Mouse (Mus musculus): ENCODE results near the gene Bbc3.

DNA sequence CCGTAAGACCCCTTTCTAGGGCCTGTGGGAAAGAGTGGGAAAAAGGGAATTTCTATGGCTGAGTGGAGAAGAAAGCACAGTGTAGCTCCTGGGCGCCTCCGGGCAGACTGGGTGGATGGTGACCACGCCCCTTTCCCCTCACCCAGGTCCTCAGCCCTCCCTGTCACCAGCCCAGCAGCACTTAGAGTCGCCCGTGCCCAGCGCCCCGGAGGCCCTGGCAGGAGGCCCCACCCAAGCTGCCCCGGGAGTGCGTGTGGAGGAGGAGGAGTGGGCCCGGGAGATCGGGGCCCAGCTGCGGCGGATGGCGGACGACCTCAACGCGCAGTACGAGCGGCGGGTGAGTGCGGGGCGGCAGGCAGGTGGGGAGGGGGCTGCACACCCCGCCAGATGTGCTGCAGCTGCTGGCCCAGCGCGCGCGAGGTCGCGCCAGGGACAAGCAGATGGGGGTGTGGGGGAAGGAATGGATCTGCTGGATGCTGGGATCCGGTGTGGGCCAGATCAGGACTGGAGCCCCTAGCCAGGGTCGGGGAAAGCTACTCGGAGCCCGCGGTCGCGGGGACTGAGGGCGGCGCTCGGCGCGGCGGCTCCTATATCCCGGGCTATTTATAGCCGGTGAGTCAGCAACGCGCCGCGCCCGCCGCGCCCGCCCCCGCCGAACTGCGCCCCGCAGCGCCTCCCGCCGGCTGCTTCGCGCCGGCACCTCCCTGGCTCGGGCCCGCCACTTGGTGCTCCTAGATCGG, 5.5 kb downstream of the Bbc3 start:
- TF ChIP-seq CTCF (conservative IDR thresholded peaks at IDR 0.05; ENCODE audit: low read length) (no peak), POU5F1 (IDR thresholded peaks at IDR 0.05; ENCODE audit: borderline replicate concordance, low read length) (no peak), NANOG (IDR thresholded peaks at IDR 0.05; ENCODE audit: borderline replicate concordance, low read length) (no peak)

Data from E14TG2a.4 (cell line).